Mouse (Mus musculus) CD8-positive naive resting alpha-beta T cell, adult 2 months (primary cell): ENCODE measurements around the gene Grb2.

Source experiments
- DNase-seq, 2 experiments: peaks; one replicate each; pipeline ENCODE4 v3.0.0; 2022; ENCODE audit warnings: low read depth in 2 of 2, low spot score in 2 of 2

The Grb2 gene

GRCm38 (mm10) chr11:115689137-115689915, 19.1 kb downstream of the Grb2 start:
- DNase-seq = no peak

GRCm38 (mm10) chr11:115686369-115686768, 22.0 kb downstream of the Grb2 start:
- DNase-seq = no peak

GRCm38 (mm10) chr11:115685954-115686353, 22.4 kb downstream of the Grb2 start:
- DNase-seq = no peak

- no peak for DNase-seq
Measured at GRCm38 (mm10) chr11:115684877-115685276, 23.5 kb downstream of the Grb2 start.

- no peak for DNase-seq
Measured at GRCm38 (mm10) chr11:115683326-115683725, 25.1 kb downstream of the Grb2 start.

GRCm38 (mm10) chr11:115682411-115682810, 26.0 kb downstream of the Grb2 start:
- no peak for DNase-seq

GRCm38 (mm10) chr11:115679554-115680238, 28.7 kb downstream of the Grb2 start:
- no peak for DNase-seq

- no peak for DNase-seq
Measured at GRCm38 (mm10) chr11:115678861-115679260, 29.5 kb downstream of the Grb2 start.

- no peak for DNase-seq
Measured at GRCm38 (mm10) chr11:115677511-115677910, 30.9 kb downstream of the Grb2 start.

GRCm38 (mm10) chr11:115676738-115677137, 31.7 kb downstream of the Grb2 start:
- no peak for DNase-seq

- no peak for DNase-seq
Measured at GRCm38 (mm10) chr11:115674235-115674865, 34.0 kb downstream of the Grb2 start.

GRCm38 (mm10) chr11:115673471-115674234, 34.7 kb downstream of the Grb2 start:
- DNase-seq = no peak

GRCm38 (mm10) chr11:115672226-115672987, 36.0 kb downstream of the Grb2 start:
- DNase-seq = no peak

GRCm38 (mm10) chr11:115670451-115671050, 37.8 kb downstream of the Grb2 start:
- no peak for DNase-seq

GRCm38 (mm10) chr11:115663676-115664335, 44.6 kb downstream of the Grb2 start:
- DNase-seq = no peak

- no peak for DNase-seq
Measured at GRCm38 (mm10) chr11:115660376-115660775, 48.0 kb downstream of the Grb2 start.

- DNase-seq = no peak
Measured at GRCm38 (mm10) chr11:115658521-115658920, 49.9 kb downstream of the Grb2 start.

GRCm38 (mm10) chr11:115654128-115654527, 54.3 kb downstream of the Grb2 start:
- DNase-seq = no peak

GRCm38 (mm10) chr11:115653194-115653593, 55.2 kb downstream of the Grb2 start:
- no peak for DNase-seq

- DNase-seq = no peak
Measured at GRCm38 (mm10) chr11:115651680-115652079, 56.7 kb downstream of the Grb2 start.
